ENCODE assay signal across 14 mouse cellular contexts in the genomic region with DNA sequence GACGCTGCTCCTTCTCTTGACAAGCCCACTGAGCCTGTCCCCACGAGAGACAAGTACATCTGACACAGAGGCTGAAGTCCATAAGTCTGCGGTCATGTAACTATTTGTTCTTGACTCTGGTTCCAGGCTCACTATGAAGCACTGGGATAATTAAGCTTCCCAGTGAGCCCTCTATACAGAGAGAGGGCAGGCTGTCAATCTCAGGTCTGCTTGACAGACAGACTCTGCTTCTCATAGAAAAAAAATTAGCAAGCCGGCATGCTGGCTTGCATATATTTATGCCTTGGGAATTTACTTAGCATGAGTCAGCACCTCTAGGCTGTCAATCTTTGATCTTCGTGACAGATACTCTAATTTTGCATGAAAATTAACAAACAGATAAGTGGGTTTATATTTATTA.
A peak's percentile ranks its signal among the peaks of the same experiment; 100 is the strongest.
DNase-seq lines count a peak whose midpoint lies in the region; ATAC-seq and TF ChIP-seq lines count a peak whose summit lies in the region.
"Had no signal": no experiment of that assay in that cellular context is flagged by ENCODE, and none has a peak within 500 bp of the region (broad histone marks: within the 10 kb centered on the region; RNA-seq: fewer than 3 reads in every experiment).

No protein-coding gene starts in this region.

- DNase-seq in CD4-positive, CD25-positive, alpha-beta regulatory T cell, adult 2 months (ENCODE audit: low read depth, low spot score): peak; percentile 41
- DNase-seq in 3T3-L1 (ENCODE audit: low read depth, low spot score): peak; percentile 39
- DNase-seq in layer of hippocampus, adult 18-20 months (ENCODE audit: low spot score in 2 of 2): no peak
- DNase-seq in urinary bladder, postnatal 10 days (ENCODE audit: low spot score): no peak
- DNase-seq in urinary bladder, postnatal 4 days (ENCODE audit: low spot score in 2 of 2): no peak
- DNase-seq: cerebellum, postnatal 36 days; thymus, postnatal 36 days had no signal

- H3K27me3 ChIP-seq in forebrain, embryonic 16.5 days (replicated peaks; ENCODE audit: control insufficient read depth, insufficient read depth, low read length): no peaks in the 10 kb centered on the region
- no peaks in the 10 kb centered on the region for H3K27me3 ChIP-seq in intestine, postnatal 0 days (replicated peaks; ENCODE audit: control insufficient read depth, insufficient read depth, low read length)
- H3K27me3 ChIP-seq: embryonic facial prominence, embryonic 15.5 days; lung, embryonic 15.5 days; megakaryocyte, embryonic 14.5 days had no signal

- H3K27ac ChIP-seq in forebrain, embryonic 16.5 days (ENCODE audit: low read length): no peak overlapping the region
- no peak overlapping the region for H3K27ac ChIP-seq in intestine, postnatal 0 days (ENCODE audit: low read depth, low read length)
- H3K27ac ChIP-seq: embryonic facial prominence, embryonic 15.5 days; kidney, postnatal 0 days; lung, embryonic 15.5 days had no signal

- H3K4me1 ChIP-seq in forebrain, embryonic 16.5 days (replicated peaks; ENCODE audit: control insufficient read depth, insufficient read depth, low read length): 0 out of 2 replicates have a peak, but pooled peaks cover 6% of the 10 kb centered on the region
- peaks cover 5% of the 10 kb centered on the region for H3K4me1 ChIP-seq in intestine, postnatal 0 days (replicated peaks; ENCODE audit: control insufficient read depth, insufficient read depth, low read length)
- H3K4me1 ChIP-seq: embryonic facial prominence, embryonic 15.5 days had no signal

- no peak for ATAC-seq in CD4-positive, CD25-positive, alpha-beta regulatory T cell, adult 4 months
- peak; percentile 87 for ATAC-seq in forebrain, embryonic 16.5 days
- ATAC-seq in intestine, postnatal 0 days: 0 out of 2 replicates have a peak, but pooled peaks have one; percentile 31

- H3K36me3 ChIP-seq in forebrain, embryonic 16.5 days (ENCODE audit: control insufficient read depth, insufficient read depth): no peaks in the 10 kb centered on the region
- H3K36me3 ChIP-seq in intestine, postnatal 0 days (ENCODE audit: control insufficient read depth, insufficient read depth): no peaks in the 10 kb centered on the region
- H3K36me3 ChIP-seq: embryonic facial prominence, embryonic 15.5 days; lung, embryonic 15.5 days had no signal

- TF ChIP-seq CTCF in intestine, postnatal 0 days (IDR thresholded peaks at IDR 0.05; ENCODE audit: low read depth): no peak

- WGBS in forebrain, embryonic 16.5 days: 22% methylated on average over 5 of the region's 5 CpGs
- WGBS in intestine, postnatal 0 days: 41% methylated on average over 5 of the region's 5 CpGs

- H3K9ac ChIP-seq in forebrain, embryonic 16.5 days (replicated peaks; ENCODE audit: low read depth, low read length): no peak overlapping the region
- no peak overlapping the region for H3K9ac ChIP-seq in intestine, postnatal 0 days (ENCODE audit: low read depth, low read length)
- H3K9ac ChIP-seq: embryonic facial prominence, embryonic 15.5 days; lung, embryonic 15.5 days had no signal

- H3K9me3 ChIP-seq in forebrain, embryonic 16.5 days (ENCODE audit: control insufficient read depth, low read length): no peaks in the 10 kb centered on the region
- H3K9me3 ChIP-seq in intestine, postnatal 0 days (ENCODE audit: control insufficient read depth): no peaks in the 10 kb centered on the region
- H3K9me3 ChIP-seq: embryonic facial prominence, embryonic 15.5 days; lung, embryonic 15.5 days had no signal

- H3K4me2 ChIP-seq in forebrain, embryonic 16.5 days (ENCODE audit: low read length): no peak overlapping the region
- no peak overlapping the region for H3K4me2 ChIP-seq in intestine, postnatal 0 days (replicated peaks; ENCODE audit: low read depth)
- H3K4me2 ChIP-seq: embryonic facial prominence, embryonic 15.5 days; lung, embryonic 15.5 days had no signal

- H3K4me3 ChIP-seq in forebrain, embryonic 16.5 days (replicated peaks; ENCODE audit: low read length): no peak overlapping the region
- no peak overlapping the region for H3K4me3 ChIP-seq in intestine, postnatal 0 days (ENCODE audit: low read depth, low read length)
- H3K4me3 ChIP-seq: embryonic facial prominence, embryonic 15.5 days; lung, embryonic 15.5 days had no signal

Comparison
In these comparisons a context has a peak if more than half of its experiments do, and no peak if none do; other contexts are left out.
1. DNase-seq: peak in CD4-positive, CD25-positive, alpha-beta regulatory T cell, adult 2 months (single experiment) and 3T3-L1 (single experiment); none in layer of hippocampus, adult 18-20 months (0 of 2), urinary bladder, postnatal 10 days (single experiment) and urinary bladder, postnatal 4 days (0 of 2).